Mouse (Mus musculus) cortical plate, adult 2 months (tissue): ENCODE data around the gene Zswim2.
"Not testable (repeated sequence)": the region's sequence is repeated elsewhere in the genome, so short reads cannot be mapped to it uniquely, and the experiment has no call there.

ENCODE experiments used
- CTCF ChIP-seq: fragments of 200-500 bp; IDR thresholded peaks from 2 replicates; pipeline ENCODE4 v1.5.1; 2011; ENCODE audit warnings: mild to moderate bottlenecking, control low read depth, low read length; ENCODE audit not compliant: insufficient read depth; ENCODE audit errors: extremely low read depth
- POLR2A ChIP-seq: fragments of 200-500 bp; IDR thresholded peaks from 2 replicates; pipeline ENCODE4 v1.6.1; 2011; ENCODE audit warnings: mild to moderate bottlenecking, low read length, control low read depth; ENCODE audit not compliant: insufficient read depth; ENCODE audit errors: extremely low read depth

GRCm38 (mm10) chr2:83967013-83967412 lies 26.0 kb upstream of the Zswim2 start, which contains the start of gene Gm13695:
- not testable (repeated sequence) for TF ChIP-seq CTCF, POLR2A
